Comparison of ENCODE assay signal across 8 mouse cellular contexts in genomic region chr13:98814275-98815040, GRCm38 (mm10). TPM values are rescaled to one million over a fixed set of nuclear protein-coding genes. Genes with fewer than 3 reads are reported as not detected.
A peak's percentile ranks its signal among the peaks of the same experiment; 100 is the strongest.
DNase-seq lines count a peak whose midpoint lies in the region; ATAC-seq lines count a peak whose summit lies in the region.

No protein-coding gene starts in this region.

- under 1% methylated on average over 57 of the region's 81 CpGs for WGBS in intestine, embryonic 14.5 days
- under 1% methylated on average over 73 of the region's 81 CpGs for WGBS in limb, embryonic 13.5 days
- 1% methylated on average over 61 of the region's 81 CpGs for WGBS in midbrain, embryonic 13.5 days
- WGBS in stomach, embryonic 15.5 days, result under 1% methylated on average over 78 of the region's 81 CpGs

- peak overlapping the region; percentile 96 for H3K9ac ChIP-seq in intestine, embryonic 14.5 days (ENCODE audit: low read length)
- H3K9ac ChIP-seq in limb, embryonic 13.5 days, result peak overlapping the region; percentile 99
- H3K9ac ChIP-seq in midbrain, embryonic 13.5 days (replicated peaks), result peak overlapping the region; percentile 96
- peak overlapping the region; percentile 70 for H3K9ac ChIP-seq in stomach, embryonic 15.5 days

- H3K36me3 ChIP-seq in intestine, embryonic 14.5 days (ENCODE audit: control insufficient read depth, insufficient read depth, low read length), result no peaks in the 10 kb centered on the region
- H3K36me3 ChIP-seq in limb, embryonic 13.5 days, result no peaks in the 10 kb centered on the region
- H3K36me3 ChIP-seq in midbrain, embryonic 13.5 days, result no peaks in the 10 kb centered on the region
- no peaks in the 10 kb centered on the region for H3K36me3 ChIP-seq in stomach, embryonic 15.5 days

- peak; percentile 47 for ATAC-seq in intestine, embryonic 14.5 days (replicated peaks; ENCODE audit: low FRiP score, low TSS enrichment, low read depth)
- ATAC-seq in limb, embryonic 13.5 days (ENCODE audit: low FRiP score, low read depth), result peak; percentile 37
- peak; percentile 72 for ATAC-seq in midbrain, embryonic 13.5 days
- peak; percentile 27 for ATAC-seq in stomach, embryonic 15.5 days (ENCODE audit: insufficient read depth, low FRiP score, low read depth)

- peak overlapping the region; percentile 54 for H3K4me2 ChIP-seq in intestine, embryonic 14.5 days (ENCODE audit: low read length)
- H3K4me2 ChIP-seq in limb, embryonic 13.5 days (replicated peaks), result peak overlapping the region; percentile 64
- H3K4me2 ChIP-seq in midbrain, embryonic 13.5 days (replicated peaks), result peak overlapping the region; percentile 67
- peak overlapping the region; percentile 53 for H3K4me2 ChIP-seq in stomach, embryonic 15.5 days

- H3K27ac ChIP-seq in intestine, embryonic 14.5 days (ENCODE audit: low read depth), result peak overlapping the region; percentile 97
- peak overlapping the region; percentile 98 for H3K27ac ChIP-seq in limb, embryonic 13.5 days
- H3K27ac ChIP-seq in midbrain, embryonic 13.5 days, result peak overlapping the region; percentile 94
- H3K27ac ChIP-seq in stomach, embryonic 15.5 days, result peak overlapping the region; percentile 97

- peak; percentile 37 to 42 for DNase-seq in left cerebral cortex, adult 18-20 months (ENCODE audit: low spot score in 2 of 2)
- DNase-seq in left cerebral cortex, adult 11 months (ENCODE audit: low spot score), result no peak
- peak; percentile 66 to 69 for DNase-seq in cerebellum, postnatal 10 days
- DNase-seq in gastrocnemius, adult 8-10 months (ENCODE audit: low spot score in 2 of 2), result peak; percentile 18 to 56
- DNase-seq in intestine, embryonic 14.5 days (ENCODE audit: low spot score), result peak; percentile 75

- H3K4me1 ChIP-seq in intestine, embryonic 14.5 days (replicated peaks; ENCODE audit: control insufficient read depth, insufficient read depth, low read length), result peaks cover 15% of the 10 kb centered on the region
- H3K4me1 ChIP-seq in limb, embryonic 13.5 days, result peaks cover 33% of the 10 kb centered on the region
- H3K4me1 ChIP-seq in midbrain, embryonic 13.5 days (replicated peaks), result peaks cover 6% of the 10 kb centered on the region
- H3K4me1 ChIP-seq in stomach, embryonic 15.5 days, result peaks cover 11% of the 10 kb centered on the region; the same call in 1 of the 2 replicates

- no peaks in the 10 kb centered on the region for H3K9me3 ChIP-seq in intestine, embryonic 14.5 days (ENCODE audit: control insufficient read depth, low read length)
- no peaks in the 10 kb centered on the region for H3K9me3 ChIP-seq in limb, embryonic 13.5 days
- H3K9me3 ChIP-seq in midbrain, embryonic 13.5 days, result no peaks in the 10 kb centered on the region
- H3K9me3 ChIP-seq in stomach, embryonic 15.5 days, result no peaks in the 10 kb centered on the region

- no peaks in the 10 kb centered on the region for H3K27me3 ChIP-seq in intestine, embryonic 14.5 days (replicated peaks; ENCODE audit: control insufficient read depth, insufficient read depth, low read length)
- H3K27me3 ChIP-seq in limb, embryonic 13.5 days, result no peaks in the 10 kb centered on the region
- H3K27me3 ChIP-seq in midbrain, embryonic 13.5 days, result no peaks in the 10 kb centered on the region
- no peaks in the 10 kb centered on the region for H3K27me3 ChIP-seq in stomach, embryonic 15.5 days (replicated peaks)

- peak overlapping the region; percentile 67 for H3K4me3 ChIP-seq in intestine, embryonic 14.5 days (ENCODE audit: low read depth, low read length)
- peak overlapping the region; percentile 91 for H3K4me3 ChIP-seq in limb, embryonic 13.5 days
- peak overlapping the region; percentile 94 for H3K4me3 ChIP-seq in midbrain, embryonic 13.5 days (replicated peaks)
- H3K4me3 ChIP-seq in stomach, embryonic 15.5 days (replicated peaks), result peak overlapping the region; percentile 73

RNA-seq across cellular contexts. Expression of gene Fcho2, which starts 0.8 kb away (rescaled TPM):
- 10 to 100 TPM; 36.4 to 37.9 TPM for total RNA-seq in left cerebral cortex, adult 18-20 months (2021)
- total RNA-seq in gastrocnemius, adult 8-10 months (2022), result 10 to 100 TPM; 14.8 to 21.3 (median 19.2) TPM
- polyA plus RNA-seq in intestine, embryonic 14.5 days (2014; fragmentation: Nextera tagmentation; extraction: Ambion mirVana), result 33.0 and 37.5 TPM in 2 replicates
- polyA plus RNA-seq in limb, embryonic 13.5 days (2015; fragmentation: Nextera tagmentation; extraction: Ambion mirVana), result 41.0 and 42.4 TPM in 2 replicates
- polyA plus RNA-seq in midbrain, embryonic 13.5 days (2015; fragmentation: Nextera tagmentation; extraction: Ambion mirVana), result 27.0 and 30.6 TPM in 2 replicates
- 41.6 and 47.8 TPM in 2 replicates for polyA plus RNA-seq in stomach, embryonic 15.5 days (2015; fragmentation: Nextera tagmentation; extraction: Ambion mirVana)
